Mouse (Mus musculus): Measurements from ENCODE around the gene Tada2b. TPM values are rescaled to one million over a fixed set of nuclear protein-coding genes. Genes with fewer than 3 reads are reported as not detected.
A peak's percentile ranks its signal among the peaks of the same experiment; 100 is the strongest.

The Tada2b gene
- total and polyA plus RNA-seq, 3 experiments = 12.6 to 16.8 (median 15.5) TPM

DNA sequence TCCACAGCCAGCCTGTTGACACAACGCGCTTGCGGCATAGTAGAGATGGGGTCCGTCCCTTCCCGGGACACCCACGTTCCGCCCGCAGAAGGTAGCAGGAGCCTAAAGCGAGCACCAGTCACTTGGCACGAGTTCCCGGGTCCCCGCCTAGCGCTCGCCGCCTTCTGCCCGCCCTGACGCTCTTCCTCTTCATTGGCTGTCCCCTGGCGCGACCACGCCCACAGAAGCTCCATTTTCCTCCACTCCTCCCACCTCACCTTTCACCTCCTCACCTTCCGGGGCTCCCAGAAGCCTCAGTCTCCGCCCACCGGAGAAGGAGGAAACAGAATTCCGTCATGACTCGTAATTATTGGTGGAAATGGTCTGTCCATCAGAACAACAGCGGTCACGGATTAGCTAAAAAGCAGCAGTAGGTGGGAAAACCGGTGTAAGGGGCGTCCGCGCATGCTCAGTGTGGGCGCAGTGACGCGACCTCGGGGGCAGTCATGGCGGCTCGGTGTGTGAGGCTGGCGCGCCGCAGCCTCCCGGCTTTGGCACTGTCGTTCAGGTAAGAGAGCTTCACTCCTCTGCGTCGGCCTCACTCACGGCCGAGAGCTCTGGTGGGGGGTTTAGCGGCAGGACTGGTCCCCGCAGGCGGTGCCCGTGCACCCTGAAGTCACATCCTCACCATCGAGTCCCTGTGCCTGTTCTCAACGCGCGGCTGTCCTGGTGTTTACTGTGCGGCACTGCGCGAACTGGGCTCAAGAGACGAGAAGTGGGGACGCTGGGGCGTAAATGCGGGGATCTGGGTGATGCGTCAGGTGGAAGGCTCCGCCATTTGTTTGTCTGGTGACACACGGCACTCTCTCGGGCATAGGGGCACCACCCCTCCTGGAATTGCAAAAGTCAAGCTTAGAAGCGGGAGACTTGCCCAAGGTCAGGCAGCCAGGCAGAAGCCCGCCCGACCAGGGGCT, 19.1 kb downstream of the Tada2b start, which contains the start of gene Grpel1:
TSS of gene Grpel1 (plus strand) at position 290 of the 953 bp plus-strand sequence.
- Histone ChIP-seq H3K4me1 (ENCODE audit: insufficient read depth, low read depth, low read length) (peaks cover 41% of the 10 kb centered on the region), H3K36me3 (replicated peaks) (peaks cover 31% of the 10 kb centered on the region), H3K9me3 (replicated peaks) (no peaks in the 10 kb centered on the region), H3K27me3 (ENCODE audit: insufficient read depth, low read length) (peaks cover 4% of the 10 kb centered on the region), H3K4me3 (ENCODE audit: low read depth, low read length) (peak within 1 kb of the TSS; percentile 96)
- peak; percentile 93 for DNase-seq (ENCODE audit: low spot score)
- ATAC-seq (ENCODE audit: extremely low read depth, insufficient number of reproducible peaks, low FRiP score, poor library complexity, severe bottlenecking) = peak; percentile 93
- TF ChIP-seq POLR2AphosphoS5 (IDR thresholded peaks at IDR 0.05; ENCODE audit: insufficient replicate concordance, low read depth, low read length) (no peak), GATA1 (IDR thresholded peaks at IDR 0.05; ENCODE audit: borderline replicate concordance, low read length) (no peak), TAL1 (conservative IDR thresholded peaks at IDR 0.05; ENCODE audit: low read depth, low read length) (no peak), CTCF (IDR thresholded peaks at IDR 0.05; ENCODE audit: low read depth, low read length) (no peak)

DNA sequence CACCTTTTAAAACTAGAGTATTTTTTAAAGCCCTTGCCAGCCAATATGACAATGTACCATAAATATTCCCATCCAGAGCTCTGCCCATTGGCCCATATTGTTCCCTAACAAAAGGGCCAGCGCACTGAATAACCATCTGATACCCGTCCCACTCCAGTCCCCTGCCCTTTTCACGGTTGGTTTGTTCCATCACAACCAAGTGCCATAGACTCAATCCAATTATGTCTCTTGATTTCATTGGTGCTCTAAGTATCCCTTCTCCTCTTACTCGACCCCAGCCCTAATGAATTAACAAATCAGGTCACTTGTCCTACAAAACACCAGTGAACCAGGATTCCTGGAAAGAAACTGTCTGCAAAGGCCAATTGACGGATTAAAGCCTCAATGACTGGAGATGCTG, 20.7 kb downstream of the Tada2b start:
- Histone ChIP-seq H3K27me3 (ENCODE audit: insufficient read depth, low read length) (peaks cover 4% of the 10 kb centered on the region), H3K36me3 (replicated peaks) (peaks cover 15% of the 10 kb centered on the region), H3K9me3 (replicated peaks) (no peaks in the 10 kb centered on the region), H3K4me1 (ENCODE audit: insufficient read depth, low read depth, low read length) (peaks cover 42% of the 10 kb centered on the region), H3K4me3 (ENCODE audit: low read depth, low read length) (no peak overlapping the region)
- TF ChIP-seq TAL1 (conservative IDR thresholded peaks at IDR 0.05; ENCODE audit: low read depth, low read length) (no peak), GATA2 (IDR thresholded peaks at IDR 0.05; ENCODE audit: borderline replicate concordance, low read depth, low read length) (no peak), CTCF (IDR thresholded peaks at IDR 0.05; ENCODE audit: low read depth, low read length) (no peak), POLR2AphosphoS5 (IDR thresholded peaks at IDR 0.05; ENCODE audit: insufficient replicate concordance, low read depth, low read length) (no peak), GATA1 (IDR thresholded peaks at IDR 0.05; ENCODE audit: borderline replicate concordance, low read length) (no peak)
- DNase-seq (ENCODE audit: low spot score) (no peak), ATAC-seq (ENCODE audit: extremely low read depth, insufficient number of reproducible peaks, low FRiP score, poor library complexity, severe bottlenecking) (no peak)

DNA sequence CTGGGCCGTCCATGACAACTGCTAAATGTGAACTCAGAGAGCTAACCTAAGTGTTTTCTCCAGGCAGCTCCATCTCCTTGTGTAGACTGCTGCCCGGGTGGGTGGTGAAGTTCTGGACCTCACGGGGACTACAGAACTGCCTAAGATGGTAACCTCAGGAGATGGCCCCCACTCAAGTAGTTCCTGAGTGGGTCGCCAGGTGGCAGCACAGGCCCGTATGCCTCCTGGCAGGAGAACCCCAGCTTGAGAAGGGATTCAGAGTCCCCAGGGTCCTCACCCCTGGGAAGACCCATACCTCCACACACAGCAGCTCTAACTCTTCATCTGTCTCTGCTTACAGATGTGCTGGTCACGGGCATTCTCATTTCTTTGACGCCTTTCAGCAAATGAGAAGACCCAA, 21.3 kb downstream of the Tada2b start:
- no peak overlapping the region for H3K4me3 ChIP-seq (ENCODE audit: low read depth, low read length)
- TF ChIP-seq CTCF (IDR thresholded peaks at IDR 0.05; ENCODE audit: low read depth, low read length) (peak; percentile 92), POLR2AphosphoS5 (IDR thresholded peaks at IDR 0.05; ENCODE audit: insufficient replicate concordance, low read depth, low read length) (no peak)
- peaks cover 9% of the 10 kb centered on the region for H3K36me3 ChIP-seq (replicated peaks)
- ATAC-seq (ENCODE audit: extremely low read depth, insufficient number of reproducible peaks, low FRiP score, poor library complexity, severe bottlenecking) (no peak), DNase-seq (ENCODE audit: low spot score) (peak; percentile 65)
- H3K27me3 ChIP-seq (ENCODE audit: insufficient read depth, low read length) = peaks cover 4% of the 10 kb centered on the region
- H3K4me1 ChIP-seq (ENCODE audit: insufficient read depth, low read depth, low read length) = peaks cover 37% of the 10 kb centered on the region
- no peaks in the 10 kb centered on the region for H3K9me3 ChIP-seq (replicated peaks)

DNA sequence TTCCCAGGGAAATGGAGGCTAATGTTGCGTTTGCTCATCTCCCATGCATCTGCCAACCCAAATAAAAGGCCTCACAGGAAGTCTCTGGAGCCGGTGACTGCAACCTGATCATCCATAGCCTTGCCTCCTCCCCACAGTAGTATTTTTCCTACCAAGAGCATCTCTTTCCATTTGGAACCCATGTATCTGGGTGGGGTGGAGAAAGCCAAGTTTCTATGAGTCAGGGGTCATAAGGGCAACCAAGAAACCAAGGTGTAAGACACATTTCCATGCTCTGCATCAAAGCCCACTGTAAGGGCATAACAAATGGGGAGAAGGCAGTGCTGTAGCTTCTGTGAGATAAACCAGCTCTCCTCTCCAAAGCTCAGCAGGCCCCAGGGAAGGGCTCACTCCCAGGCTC, 22.9 kb downstream of the Tada2b start:
- H3K4me1 ChIP-seq (ENCODE audit: insufficient read depth, low read depth, low read length) = peaks cover 28% of the 10 kb centered on the region
- no peaks in the 10 kb centered on the region for H3K36me3 ChIP-seq (replicated peaks)
- H3K27me3 ChIP-seq (ENCODE audit: insufficient read depth, low read length) = peaks cover 12% of the 10 kb centered on the region
- DNase-seq (ENCODE audit: low spot score) (no peak), ATAC-seq (ENCODE audit: extremely low read depth, insufficient number of reproducible peaks, low FRiP score, poor library complexity, severe bottlenecking) (no peak)
- H3K4me3 ChIP-seq (ENCODE audit: low read depth, low read length) = no peak overlapping the region
- no peaks in the 10 kb centered on the region for H3K9me3 ChIP-seq (replicated peaks)
- TF ChIP-seq CTCF (IDR thresholded peaks at IDR 0.05; ENCODE audit: low read depth, low read length) = no peak
- TF ChIP-seq GATA1 (IDR thresholded peaks at IDR 0.05; ENCODE audit: borderline replicate concordance, low read length) = no peak
- TF ChIP-seq GATA2 (IDR thresholded peaks at IDR 0.05; ENCODE audit: borderline replicate concordance, low read depth, low read length) = no peak
- no peak for TF ChIP-seq POLR2AphosphoS5 (IDR thresholded peaks at IDR 0.05; ENCODE audit: insufficient replicate concordance, low read depth, low read length)
- no peak for TF ChIP-seq TAL1 (conservative IDR thresholded peaks at IDR 0.05; ENCODE audit: low read depth, low read length)

DNA sequence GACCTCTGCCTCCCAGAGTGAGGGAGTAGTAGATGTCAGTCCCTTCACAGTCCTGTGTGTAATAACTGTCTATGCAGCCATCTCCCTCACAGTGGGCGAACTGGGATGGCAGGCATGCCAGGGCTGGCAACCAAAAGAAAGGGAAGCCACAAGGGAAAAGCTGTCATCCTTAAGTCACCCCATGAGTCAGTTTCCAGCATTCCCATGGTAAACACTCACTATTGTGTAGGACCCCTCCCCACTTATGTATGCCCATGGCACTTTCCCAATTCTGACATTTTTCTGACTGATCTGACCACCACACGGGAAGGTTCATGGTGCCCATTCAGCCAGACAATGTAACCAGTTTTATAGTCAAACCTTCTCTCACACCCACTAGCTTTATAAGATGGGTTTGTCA, 23.4 kb downstream of the Tada2b start:
- DNase-seq (ENCODE audit: low spot score) = no peak

DNA sequence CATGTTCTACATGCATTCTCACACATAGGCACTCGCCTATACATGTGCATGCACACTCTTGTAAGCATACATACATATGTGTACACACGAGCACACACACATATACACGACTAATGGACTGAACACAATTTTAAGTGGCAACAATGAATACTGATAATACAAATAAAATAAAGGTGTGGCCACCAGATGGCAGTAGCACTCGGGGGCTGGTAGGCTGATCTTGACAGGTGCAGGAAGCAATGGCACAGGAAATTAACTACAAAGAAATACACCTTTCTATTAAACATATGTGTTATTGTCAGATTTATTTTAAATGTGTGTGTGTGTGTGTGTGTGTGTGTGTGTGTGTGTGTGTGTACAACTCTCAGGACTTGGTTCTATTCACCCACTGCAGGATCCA, 25.2 kb downstream of the Tada2b start:
- ATAC-seq (ENCODE audit: extremely low read depth, insufficient number of reproducible peaks, low FRiP score, poor library complexity, severe bottlenecking) (no peak), DNase-seq (ENCODE audit: low spot score) (peak; percentile 46)
- Histone ChIP-seq H3K27me3 (ENCODE audit: insufficient read depth, low read length) (peaks cover 21% of the 10 kb centered on the region), H3K4me1 (ENCODE audit: insufficient read depth, low read depth, low read length) (peaks cover 18% of the 10 kb centered on the region), H3K4me3 (ENCODE audit: low read depth, low read length) (no peak overlapping the region), H3K36me3 (replicated peaks) (no peaks in the 10 kb centered on the region), H3K9me3 (replicated peaks) (no peaks in the 10 kb centered on the region)
- TF ChIP-seq GATA1 (IDR thresholded peaks at IDR 0.05; ENCODE audit: borderline replicate concordance, low read length) = no peak
- peak; percentile 33 for TF ChIP-seq CTCF (IDR thresholded peaks at IDR 0.05; ENCODE audit: low read depth, low read length)
- no peak for TF ChIP-seq GATA2 (IDR thresholded peaks at IDR 0.05; ENCODE audit: borderline replicate concordance, low read depth, low read length)
- TF ChIP-seq TAL1 (conservative IDR thresholded peaks at IDR 0.05; ENCODE audit: low read depth, low read length) = no peak

More for the DNA sequence above, 23.4 kb downstream of the Tada2b start:
- H3K27me3 ChIP-seq (ENCODE audit: insufficient read depth, low read length) = peaks cover 16% of the 10 kb centered on the region
- H3K9me3 ChIP-seq (replicated peaks) = no peaks in the 10 kb centered on the region
- H3K4me3 ChIP-seq (ENCODE audit: low read depth, low read length) = no peak overlapping the region
- no peak for ATAC-seq (ENCODE audit: extremely low read depth, insufficient number of reproducible peaks, low FRiP score, poor library complexity, severe bottlenecking)
- H3K4me1 ChIP-seq (ENCODE audit: insufficient read depth, low read depth, low read length) = peaks cover 23% of the 10 kb centered on the region
- H3K36me3 ChIP-seq (replicated peaks) = no peaks in the 10 kb centered on the region
- TF ChIP-seq TAL1 (conservative IDR thresholded peaks at IDR 0.05; ENCODE audit: low read depth, low read length) (no peak), POLR2AphosphoS5 (IDR thresholded peaks at IDR 0.05; ENCODE audit: insufficient replicate concordance, low read depth, low read length) (no peak)
